Mouse (Mus musculus): ENCODE measurements at regions not wholly inside any gene's neighbourhood (a gene's known extent, or its start where the extent isn't known, plus 50 kb on each side); places are given as distances from the start of the nearest gene placed in this dataset.

DNA sequence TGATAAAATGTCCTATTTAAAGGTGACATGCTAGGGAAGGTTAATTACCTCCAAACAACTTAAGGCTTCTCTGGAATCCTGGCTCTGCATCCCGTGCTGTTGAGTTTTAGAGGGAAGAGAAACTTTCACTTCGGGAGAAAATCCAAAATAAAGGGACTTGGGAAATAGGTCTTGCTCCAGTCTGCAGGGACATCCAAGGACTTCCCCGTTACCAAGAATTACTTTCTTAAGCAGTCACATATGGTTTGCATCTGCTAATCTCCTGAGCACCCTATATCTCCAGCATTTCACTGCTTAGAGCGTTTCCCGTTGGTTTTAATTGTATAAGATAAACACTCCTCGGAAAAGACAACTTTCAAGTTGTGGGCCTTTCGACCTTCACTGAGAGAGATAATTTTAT lies 63.3 kb upstream of the Gimd1 start:
- H3K27me3 ChIP-seq (ENCODE audit: control insufficient read depth, insufficient read depth, insufficient read length): peaks cover 10% of the 10 kb centered on the region
- H3K36me3 ChIP-seq (ENCODE audit: control insufficient read depth, insufficient read depth): no peaks in the 10 kb centered on the region
- no peaks in the 10 kb centered on the region for H3K79me2 ChIP-seq (ENCODE audit: control insufficient read depth, insufficient read depth)
- H3ac ChIP-seq (ENCODE audit: control insufficient read depth, insufficient read length, low read depth): no peak overlapping the region
- no peak overlapping the region for H3K4me3 ChIP-seq (ENCODE audit: insufficient read depth, poor library complexity, severe bottlenecking)
- H3K79me3 ChIP-seq (ENCODE audit: low read depth): no peaks in the 10 kb centered on the region
- TF ChIP-seq MYOG (IDR thresholded peaks at IDR 0.05; ENCODE audit: control insufficient read depth, extremely low read depth, insufficient read length): no peak
- TF ChIP-seq FOSL1 (IDR thresholded peaks at IDR 0.05; ENCODE audit: insufficient read depth, low read length, poor library complexity, severe bottlenecking): no peak
- TF ChIP-seq MAX (IDR thresholded peaks at IDR 0.05): no peak
- TF ChIP-seq USF1 (IDR thresholded peaks at IDR 0.05; ENCODE audit: low read depth): no peak
- no peak for TF ChIP-seq CEBPB (IDR thresholded peaks at IDR 0.05; ENCODE audit: low read depth)
- TF ChIP-seq MYOD1 (IDR thresholded peaks at IDR 0.05; ENCODE audit: control insufficient read depth, insufficient read length, low read depth): no peak
- TF ChIP-seq CTCF (IDR thresholded peaks at IDR 0.05; ENCODE audit: control insufficient read depth, insufficient read depth, insufficient read length): no peak

All from C2C12 (cell line).